Mouse (Mus musculus): ENCODE data around the gene Ppard.

Ppard gene

DNA sequence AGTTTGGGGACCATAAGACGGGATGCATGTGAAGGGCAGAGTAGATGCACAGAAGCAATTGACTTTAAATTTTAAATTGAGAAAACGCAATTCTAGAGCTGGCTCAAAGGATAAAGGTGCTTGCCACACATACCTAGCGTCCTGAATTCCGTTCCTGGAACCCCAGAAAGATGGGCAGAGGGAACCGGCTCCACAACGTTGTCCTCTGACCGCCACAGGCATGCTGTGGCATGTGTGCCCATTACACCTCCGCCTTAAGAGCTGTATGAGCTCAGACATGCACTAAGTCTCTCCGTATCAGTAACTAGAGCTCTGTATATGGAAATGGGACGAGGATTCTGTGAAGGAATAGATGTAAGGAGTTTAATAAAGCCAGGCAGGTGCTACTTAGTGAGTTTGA is 7.9 kb upstream of the Ppard start:
- DNase-seq = no peak

DNA sequence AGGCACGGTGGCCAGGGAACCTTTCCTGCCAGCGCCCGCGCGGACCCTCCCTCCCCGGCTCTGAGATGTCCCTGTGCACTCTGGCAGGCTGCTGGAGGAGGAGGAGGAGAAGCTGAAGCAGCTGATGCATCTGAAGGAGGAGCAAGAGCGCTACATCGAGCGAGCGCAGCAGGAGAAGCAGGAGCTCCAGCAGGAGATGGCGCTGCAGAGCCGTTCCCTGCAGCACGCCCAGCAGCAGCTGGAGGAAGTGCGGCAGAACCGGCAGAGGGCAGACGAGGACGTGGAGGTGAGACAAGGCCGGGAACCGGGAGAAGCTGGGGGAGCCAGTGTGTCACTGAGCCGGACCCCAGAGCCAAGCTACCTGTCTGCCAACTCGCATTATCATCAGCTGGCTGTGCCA is 6.5 kb upstream of the Ppard start:
- peak; percentile 87 for DNase-seq

GRCm38 (mm10) chr17:28230486-28230885 is 2.0 kb upstream of the Ppard start:
- DNase-seq = no peak

DNA sequence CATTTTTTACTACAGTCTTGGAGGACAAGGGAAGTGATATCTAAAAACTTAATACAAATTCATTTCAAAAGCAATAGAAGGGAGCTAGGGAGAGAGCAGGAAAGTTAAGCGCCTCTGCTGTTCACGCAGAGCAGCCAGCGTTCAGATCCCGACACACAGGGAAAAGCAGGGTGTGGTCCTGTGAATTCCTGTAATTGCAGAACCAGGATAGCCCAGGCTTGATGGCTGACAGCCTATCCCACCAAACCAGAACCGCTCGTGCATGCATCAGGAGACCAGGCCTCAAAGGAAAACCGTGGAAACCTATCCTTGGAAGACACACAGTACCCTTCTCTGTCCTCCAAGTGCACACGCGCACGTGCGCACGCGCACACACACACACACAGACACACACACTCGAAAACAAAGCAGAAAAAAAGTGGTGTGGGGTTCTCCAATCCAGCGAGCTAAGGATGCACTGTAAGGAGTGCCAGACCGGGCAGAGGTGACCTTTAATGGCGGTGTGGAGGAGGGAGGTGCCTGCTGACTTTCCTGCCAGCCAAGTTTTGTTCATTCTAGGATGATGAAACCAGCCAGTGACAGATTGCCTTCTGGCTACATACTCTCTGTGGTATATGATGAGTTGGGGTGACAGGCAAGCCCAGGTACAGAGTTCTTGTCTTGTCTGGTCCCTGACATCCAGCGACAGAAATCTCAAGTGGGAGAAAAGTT is 1.3 kb upstream of the Ppard start:
- DNase-seq = no peak

GRCm38 (mm10) chr17:28233091-28233731 is 711 bp downstream of the Ppard start:
- DNase-seq = no peak

DNA sequence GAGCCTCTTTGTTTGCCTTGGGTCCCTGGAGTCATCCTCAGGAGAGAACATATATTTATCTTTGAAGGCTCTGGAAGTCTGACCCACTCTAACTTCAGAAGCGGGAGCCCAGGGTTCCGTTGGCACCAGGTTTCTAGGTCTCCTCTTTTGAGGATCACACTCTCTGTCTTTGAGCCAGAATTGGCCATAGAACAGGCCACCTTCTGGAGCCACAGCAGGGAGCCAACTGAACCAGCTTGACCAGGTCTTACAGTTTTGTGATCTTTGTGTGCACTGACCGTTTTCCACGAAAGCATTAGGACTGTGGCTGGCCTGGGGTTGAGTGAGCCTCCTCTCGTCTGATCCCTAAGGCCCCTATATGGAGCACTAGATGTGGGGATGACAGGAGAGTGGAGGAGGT is 2.1 kb downstream of the Ppard start:
- peak; percentile 66 for DNase-seq

DNA sequence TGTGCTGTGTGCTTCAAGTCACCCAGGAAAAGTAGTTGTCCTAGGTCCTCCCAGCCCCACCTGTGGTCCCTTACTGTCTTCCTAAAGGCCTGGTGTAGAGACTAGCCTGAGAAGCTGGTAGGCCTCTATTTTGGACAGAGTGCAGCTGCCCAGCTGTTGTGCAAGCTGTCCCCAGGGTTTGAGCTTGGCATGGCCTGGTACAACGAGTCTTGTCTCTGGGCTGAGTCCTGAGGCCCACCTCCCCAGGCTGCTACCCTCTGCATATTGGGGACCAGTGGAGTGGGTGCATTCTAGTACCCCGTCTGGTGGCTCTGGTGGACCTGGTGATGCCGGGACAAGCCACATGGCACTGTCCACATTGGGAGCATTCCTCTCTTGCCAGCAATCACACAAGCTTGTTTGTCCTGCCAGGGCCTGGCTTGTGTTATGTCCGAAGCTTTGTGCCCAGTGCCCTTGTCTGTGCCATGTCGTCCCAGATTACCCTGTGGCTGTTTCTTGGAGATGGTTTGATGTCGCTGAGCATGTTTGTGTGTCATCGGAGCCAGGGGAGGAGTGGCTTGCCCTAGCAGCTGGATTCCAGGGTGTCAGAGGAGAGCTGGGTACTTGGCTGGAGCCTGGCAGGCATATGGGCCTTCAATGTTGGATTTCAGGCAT is 3.6 kb downstream of the Ppard start:
- DNase-seq = no peak

DNA sequence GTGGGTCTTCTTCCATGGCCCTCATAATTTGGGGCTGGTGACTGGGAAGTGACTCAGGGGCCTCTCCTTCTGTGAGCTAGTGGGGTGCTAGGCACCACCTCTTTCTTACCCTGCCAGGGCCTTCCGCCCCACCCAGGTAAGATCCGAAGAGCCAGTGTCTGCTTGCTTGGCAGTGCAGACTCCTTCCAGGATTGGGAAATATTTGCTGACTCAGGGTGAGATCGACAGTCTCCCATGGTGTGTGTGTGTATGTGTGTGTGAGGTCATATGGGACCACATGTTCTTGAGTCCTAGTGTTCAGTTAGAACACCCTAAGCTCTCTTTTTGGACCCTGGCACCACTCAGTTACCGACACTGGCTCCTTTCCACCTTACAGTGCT is 4.1 kb downstream of the Ppard start:
- no peak for DNase-seq

DNA sequence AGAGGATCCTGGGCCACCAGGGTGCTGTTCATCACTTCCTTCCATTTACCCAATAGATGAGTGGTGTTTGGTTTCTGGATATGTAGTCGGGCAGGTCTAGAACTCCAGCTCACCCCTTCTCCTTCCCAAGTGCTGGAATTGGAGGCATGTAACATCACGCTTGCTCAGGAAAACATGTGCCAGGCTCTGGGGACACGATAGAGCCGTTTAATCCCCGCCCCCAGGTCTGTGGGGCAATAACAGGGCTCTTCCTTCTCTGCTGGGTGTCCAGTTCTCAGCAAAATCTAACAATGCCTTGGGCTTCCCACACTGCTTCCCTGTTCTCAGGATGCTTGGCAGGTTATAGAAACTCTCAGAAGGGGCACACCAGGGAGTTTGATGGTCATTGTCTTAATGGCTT is 4.9 kb downstream of the Ppard start:
- no peak for DNase-seq

GRCm38 (mm10) chr17:28237874-28238273 is 5.4 kb downstream of the Ppard start:
- DNase-seq = no peak

DNA sequence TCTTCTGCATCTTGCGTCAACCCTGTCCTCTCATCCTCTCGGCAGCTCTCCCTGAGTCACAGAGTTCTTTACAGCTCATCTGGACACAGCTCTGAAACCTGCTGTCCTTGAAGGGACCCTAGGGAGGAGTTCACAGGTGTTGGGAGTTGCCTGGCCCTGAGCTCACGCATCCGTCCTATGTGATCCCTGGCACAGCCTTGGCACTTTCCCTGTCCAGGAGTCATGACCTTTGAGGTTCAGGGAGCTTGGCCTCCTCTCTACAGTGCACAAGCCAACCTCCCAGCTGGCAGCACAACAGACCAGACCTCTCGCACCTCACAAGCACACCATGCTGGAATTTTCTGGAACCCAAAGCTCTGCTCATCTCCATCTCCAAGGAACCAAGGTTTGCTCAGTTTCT is 8.3 kb downstream of the Ppard start:
- DNase-seq = no peak

DNA sequence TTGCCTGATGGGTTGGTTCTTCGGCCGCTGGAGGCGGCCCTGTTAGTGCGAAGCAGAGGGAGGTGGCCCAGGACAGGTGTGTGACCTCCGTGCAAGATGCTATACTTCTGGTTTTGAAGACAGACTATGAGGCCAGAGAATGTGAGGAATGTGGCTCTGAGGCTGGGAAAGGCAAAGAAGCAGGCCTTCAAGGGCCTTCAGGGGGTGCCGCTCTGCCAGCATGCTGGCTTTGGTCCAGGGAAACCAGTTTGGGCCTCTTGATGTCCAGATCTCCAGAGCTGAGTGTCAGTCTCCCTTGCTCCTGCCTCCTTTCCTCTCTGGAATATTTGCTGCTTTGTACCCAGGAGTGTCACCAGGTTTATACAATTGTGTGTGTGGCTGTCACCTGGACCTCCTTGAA is 9.8 kb downstream of the Ppard start:
- no peak for DNase-seq

DNA sequence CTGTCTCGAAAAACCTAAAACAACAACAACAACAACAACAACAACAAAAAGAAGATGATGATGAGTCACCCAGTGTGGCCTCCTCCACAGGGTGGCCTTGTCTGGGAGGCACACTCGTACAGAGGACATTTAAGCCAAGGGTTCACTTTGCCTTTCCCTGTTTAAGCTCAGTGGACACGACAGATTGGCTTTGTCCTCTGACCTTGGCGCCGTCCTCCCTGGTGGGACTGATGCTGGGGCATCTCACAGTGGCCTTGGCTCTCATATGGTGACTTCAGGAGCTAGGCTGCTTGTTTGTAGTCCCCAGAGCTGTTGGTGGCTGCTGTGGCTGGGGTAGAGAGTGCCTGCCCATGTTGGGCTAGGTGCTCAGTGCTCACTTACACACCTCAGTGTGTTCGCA is 11.7 kb downstream of the Ppard start:
- DNase-seq = no peak

- DNase-seq = no peak
Observed at GRCm38 (mm10) chr17:28244714-28245113, 12.2 kb downstream of the Ppard start.

DNA sequence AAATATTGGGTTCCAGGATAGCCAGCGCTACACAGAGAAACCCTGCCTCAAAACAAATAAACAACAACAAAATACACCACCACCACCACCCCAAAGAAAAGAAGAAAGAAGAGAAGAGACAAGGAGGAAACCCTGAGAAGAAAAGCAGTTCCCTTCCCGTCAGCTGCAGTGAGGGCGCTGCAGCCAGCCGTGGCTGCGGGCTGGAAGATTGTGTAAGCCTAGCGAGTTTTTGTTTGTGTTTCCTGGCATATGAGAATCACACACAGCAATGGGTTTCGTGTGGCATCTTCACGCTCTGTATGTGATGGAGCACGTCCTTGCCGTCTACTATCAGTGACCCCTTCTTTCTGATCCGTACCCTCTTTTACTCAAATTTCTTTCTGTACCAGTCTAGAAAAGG is 14.1 kb downstream of the Ppard start:
- DNase-seq = no peak

GRCm38 (mm10) chr17:28247613-28248012 is 15.1 kb downstream of the Ppard start:
- DNase-seq = no peak

GRCm38 (mm10) chr17:28249062-28249461 is 16.6 kb downstream of the Ppard start:
- DNase-seq = no peak

DNA sequence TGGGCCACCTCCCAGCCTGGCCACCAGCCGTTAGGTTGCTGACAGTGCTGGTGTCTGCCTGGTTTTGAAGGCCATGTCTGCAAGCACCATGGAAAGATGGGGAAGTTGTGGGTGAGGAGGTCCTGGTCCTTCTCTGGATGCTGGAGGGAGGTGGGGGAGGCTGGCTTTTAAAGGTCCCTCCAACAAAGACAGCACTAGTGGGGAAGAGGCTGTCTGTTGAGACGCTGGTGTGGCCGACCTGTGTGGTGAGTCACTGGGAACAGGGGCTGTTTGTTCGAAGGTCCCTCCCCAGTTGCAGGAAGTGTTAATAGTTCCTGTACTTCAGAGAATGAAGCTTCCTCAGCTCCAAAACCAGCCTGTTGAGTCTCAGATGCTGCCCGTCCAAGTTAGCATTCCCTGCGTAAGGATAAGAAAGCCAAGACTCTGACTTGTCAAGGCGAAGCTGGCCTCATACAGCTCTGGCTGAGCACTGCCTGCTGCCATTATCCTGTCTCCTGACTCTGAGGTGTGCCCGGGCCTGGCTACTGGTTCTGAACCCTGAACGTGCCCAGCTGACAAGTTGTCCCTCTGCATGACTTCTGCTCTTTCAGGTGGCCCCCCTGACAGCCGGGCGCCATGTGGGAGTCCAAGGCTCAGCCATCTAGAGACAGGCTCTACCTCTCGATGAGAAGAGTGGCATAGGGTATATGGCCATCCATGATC is 19.2 kb downstream of the Ppard start:
- DNase-seq = no peak

DNA sequence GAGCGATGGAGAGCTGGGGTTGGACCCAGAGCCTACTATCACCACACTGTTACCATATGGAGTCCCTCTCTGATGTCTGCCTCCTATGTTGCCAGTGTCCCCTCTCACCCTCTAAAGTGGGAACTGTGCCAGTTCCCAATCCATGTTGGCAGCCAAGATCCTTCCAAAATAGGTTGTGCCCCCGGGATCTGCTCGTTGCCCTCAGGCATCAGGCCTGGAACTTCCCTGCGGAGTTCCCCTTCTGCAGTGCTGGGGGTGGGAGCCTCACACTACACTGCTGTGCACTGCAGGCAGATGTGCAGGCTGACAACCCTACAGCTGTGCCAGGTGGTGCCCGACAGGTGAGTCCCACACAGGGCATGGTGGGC is 19.8 kb downstream of the Ppard start:
- DNase-seq = no peak

GRCm38 (mm10) chr17:28253216-28253615 is 20.7 kb downstream of the Ppard start:
- no peak for DNase-seq

GRCm38 (mm10) chr17:28254804-28255203 is 22.3 kb downstream of the Ppard start:
- DNase-seq = no peak

DNA sequence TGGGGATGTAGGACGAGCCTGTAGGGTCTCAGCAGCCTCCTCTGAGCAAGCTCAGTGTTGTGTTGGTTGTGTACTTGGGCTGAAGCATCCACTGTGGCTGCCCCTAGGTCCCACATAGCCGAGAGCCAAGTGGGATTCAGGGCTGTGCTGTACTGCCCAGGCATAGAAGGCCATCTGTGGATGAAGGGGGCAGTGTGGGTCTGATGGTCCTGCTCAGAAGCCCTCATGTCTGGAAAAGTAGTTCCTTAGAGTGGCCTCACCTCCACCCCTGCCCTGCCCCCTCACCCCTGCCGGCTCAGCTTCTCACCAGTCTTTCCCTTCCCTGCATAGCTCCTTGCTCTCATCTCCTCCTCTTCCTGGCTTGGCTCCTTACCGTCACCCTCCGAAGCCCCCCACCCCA is 23.2 kb downstream of the Ppard start:
- DNase-seq = no peak

DNA sequence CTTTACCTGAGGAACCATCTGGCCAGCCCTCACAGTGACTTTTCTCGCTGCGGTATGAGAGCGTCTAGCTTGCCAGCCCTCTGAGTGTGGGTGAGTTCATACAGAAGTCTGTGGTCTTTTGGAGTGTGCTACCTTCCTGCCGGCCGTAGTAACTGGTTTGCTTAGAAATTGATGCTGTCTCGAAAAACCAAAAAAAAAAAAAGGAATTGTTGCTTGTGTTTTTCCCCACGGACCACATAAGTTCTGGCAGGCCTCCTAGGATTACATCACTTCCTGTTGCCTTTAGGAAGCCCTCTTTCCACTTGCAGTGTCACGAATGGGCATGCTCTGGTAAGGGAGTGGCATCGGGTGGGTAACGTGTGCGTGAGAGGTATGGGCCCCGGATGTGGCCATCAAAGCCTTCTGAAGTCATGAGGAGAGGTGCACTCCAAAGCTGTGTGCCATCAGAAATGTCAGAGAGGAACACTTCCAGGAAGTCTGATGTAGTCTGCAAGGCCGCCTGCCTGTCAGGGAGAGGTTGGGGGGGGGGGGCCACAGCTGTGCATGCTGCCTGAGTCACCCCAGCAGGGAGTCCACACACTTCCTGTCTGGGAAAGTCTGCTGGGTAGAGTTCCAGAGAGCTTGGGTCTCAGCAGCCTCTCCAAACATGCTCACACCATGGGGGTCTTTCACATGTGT is 24.3 kb downstream of the Ppard start:
- DNase-seq = no peak
